ENCODE assay signal across 20 mouse cellular contexts in the genomic region with DNA sequence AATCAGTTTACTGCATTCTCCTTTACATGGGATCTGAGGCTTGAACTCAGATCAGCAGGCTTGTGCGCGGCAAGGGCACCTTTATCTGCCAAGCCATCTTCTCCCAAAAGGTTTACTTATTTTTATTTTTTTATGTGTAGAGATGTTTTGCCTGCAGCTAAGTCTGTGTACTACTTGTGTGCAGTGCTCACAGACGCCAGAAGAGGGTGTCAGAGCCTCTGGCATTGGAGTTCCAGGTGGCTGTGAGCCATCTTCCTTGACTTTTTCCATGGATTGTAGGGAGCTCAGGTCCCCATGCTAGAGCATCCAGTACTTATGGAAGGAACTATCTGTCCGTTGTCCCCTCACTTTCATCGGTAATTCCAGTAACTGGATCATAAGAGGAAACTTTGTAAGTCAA. TPM values are rescaled to one million over a fixed set of nuclear protein-coding genes. Genes with fewer than 3 reads are reported as not detected.
DNase-seq lines count a peak whose midpoint lies in the region; ATAC-seq and TF ChIP-seq lines count a peak whose summit lies in the region.
"Had no signal": no experiment of that assay in that cellular context is flagged by ENCODE, and none has a peak within 500 bp of the region (broad histone marks: within the 10 kb centered on the region; RNA-seq: fewer than 3 reads in every experiment).

No protein-coding gene starts in this region.

- H3K36me3 ChIP-seq in midbrain, embryonic 10.5 days, result no peaks in the 10 kb centered on the region
- H3K36me3 ChIP-seq: midbrain, embryonic 13.5 days; neural tube, embryonic 12.5 days had no signal

- H3K27ac ChIP-seq in midbrain, embryonic 10.5 days (replicated peaks), result no peak overlapping the region
- H3K27ac ChIP-seq: forebrain, embryonic 13.5 days; left cerebral cortex, adult 2 months; liver, embryonic 14.5 days; midbrain, embryonic 13.5 days; neural tube, embryonic 12.5 days had no signal

- peaks cover 11% of the 10 kb centered on the region for H3K4me1 ChIP-seq in midbrain, embryonic 10.5 days
- H3K4me1 ChIP-seq: midbrain, embryonic 13.5 days had no signal

- no peak for ATAC-seq in Patski
- ATAC-seq: forebrain, embryonic 13.5 days; midbrain, embryonic 13.5 days had no signal

- 86% methylated on average over 5 of the region's 5 CpGs for WGBS in midbrain, embryonic 10.5 days

- in situ Hi-C loops in Patski (cut with MboI; ENCODE audit: low pct_unique_long_range_greater_than_20kb), result loop anchor here (5.0 kb wide), 1 partner anchor 1458 kb away; no protein-coding TSS in a partner anchor

- DNase-seq in kidney, postnatal 4 days, result peak; percentile 29 to 40
- no peak for DNase-seq in kidney, postnatal 25 days
- DNase-seq in right cerebral cortex, postnatal 4 days, result peak; percentile 46
- no peak for DNase-seq in right cerebral cortex, postnatal 14 days
- DNase-seq in Patski (ENCODE audit: low read depth, low spot score), result no peak
- DNase-seq in frontal cortex, postnatal 25 days (ENCODE audit: low spot score in 2 of 2), result no peak
- no peak for DNase-seq in midbrain, embryonic 10.5 days (ENCODE audit: low spot score)
- DNase-seq: adrenal gland, postnatal 10 days; cerebellum, adult 8-10 months; gastrocnemius, postnatal 10 days; heart, postnatal 10 days; kidney, adult 8-10 months; kidney, postnatal 14 days; right cerebral cortex, postnatal 25 days; thymus, postnatal 25 days had no signal

- H3K9me3 ChIP-seq in midbrain, embryonic 10.5 days (replicated peaks), result no peaks in the 10 kb centered on the region
- H3K9me3 ChIP-seq: forebrain, embryonic 13.5 days; midbrain, embryonic 13.5 days; neural tube, embryonic 12.5 days had no signal

- peaks cover 3% of the 10 kb centered on the region for H3K27me3 ChIP-seq in Patski
- H3K27me3 ChIP-seq in midbrain, embryonic 10.5 days (ENCODE audit: low read depth, poor library complexity, severe bottlenecking), result no peaks in the 10 kb centered on the region
- H3K27me3 ChIP-seq: forebrain, embryonic 13.5 days; midbrain, embryonic 13.5 days; neural tube, embryonic 12.5 days had no signal

- POLR2A ChIA-PET in Patski (lab: Charles Lee), result no interaction called here

- TF ChIP-seq CTCF in Patski (IDR thresholded peaks at IDR 0.05), result peak; percentile 51

- no peak overlapping the region for H3K4me3 ChIP-seq in midbrain, embryonic 10.5 days
- H3K4me3 ChIP-seq: forebrain, embryonic 13.5 days; left cerebral cortex, adult 2 months; midbrain, embryonic 13.5 days; neural tube, embryonic 12.5 days had no signal

- CTCF ChIA-PET in Patski (lab: Charles Lee), result interaction anchor here (1.7 to 5.0 kb wide), 3 partner anchors 9 to 14 kb away, joined by 5 to 26 read pairs (median 10); no protein-coding TSS in a partner anchor

RNA-seq across cellular contexts. Expression of a gene that starts 29.5 kb away (rescaled TPM):
- polyA plus RNA-seq in Patski (2021), result 80.5 TPM
- 7.7 and 8.0 TPM in 2 replicates for polyA plus RNA-seq in midbrain, embryonic 10.5 days (2016; fragmentation: Nextera tagmentation; extraction: Ambion mirVana)

Comparison
In these comparisons a context has a peak if more than half of its experiments do, and no peak if none do; other contexts are left out.
1. DNase-seq: peak in kidney, postnatal 4 days (2 of 2) and right cerebral cortex, postnatal 4 days (single experiment); none in kidney, postnatal 25 days (0 of 2), right cerebral cortex, postnatal 14 days (single experiment), Patski (single experiment), frontal cortex, postnatal 25 days (0 of 2) and midbrain, embryonic 10.5 days (single experiment).